Comparison of ENCODE assay signal across 17 mouse cellular contexts in the genomic region with DNA sequence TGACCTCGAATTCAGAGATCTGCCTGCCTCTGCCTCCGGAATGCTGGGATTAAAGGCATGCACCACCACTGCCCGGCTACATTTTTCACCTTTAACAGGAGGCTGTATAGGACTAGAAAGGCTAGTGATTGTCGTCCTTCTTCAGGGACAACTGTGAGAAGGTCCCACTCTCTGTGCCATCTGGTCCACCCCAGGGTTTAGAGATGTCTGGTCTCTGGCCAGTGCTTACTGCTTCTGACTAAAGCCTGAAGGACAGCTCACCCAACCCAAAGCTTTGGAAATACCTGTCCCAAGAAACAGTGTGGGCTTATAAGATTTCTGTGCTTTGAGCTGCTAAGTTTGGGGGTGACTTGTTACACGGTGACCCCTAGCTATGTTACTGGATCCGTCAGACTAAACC. TPM values are rescaled to one million over a fixed set of nuclear protein-coding genes. Genes with fewer than 3 reads are reported as not detected.
A peak's percentile ranks its signal among the peaks of the same experiment; 100 is the strongest.
DNase-seq lines count a peak whose midpoint lies in the region; ATAC-seq and TF ChIP-seq lines count a peak whose summit lies in the region.
"Had no signal": no experiment of that assay in that cellular context is flagged by ENCODE, and none has a peak within 500 bp of the region (broad histone marks: within the 10 kb centered on the region; RNA-seq: fewer than 3 reads in every experiment).

No protein-coding gene starts in this region.

- no peaks in the 10 kb centered on the region for H3K9me3 ChIP-seq in midbrain, embryonic 11.5 days (ENCODE audit: control insufficient read depth, low read length)
- H3K9me3 ChIP-seq in midbrain, postnatal 0 days (ENCODE audit: low read length) = no peaks in the 10 kb centered on the region
- H3K9me3 ChIP-seq: embryonic facial prominence, embryonic 12.5 days; forebrain, embryonic 13.5 days; forebrain, embryonic 15.5 days had no signal

- no peak overlapping the region for H3K27ac ChIP-seq in midbrain, embryonic 11.5 days (ENCODE audit: low read depth, low read length)
- H3K27ac ChIP-seq in midbrain, postnatal 0 days (ENCODE audit: low read depth, low read length) = no peak overlapping the region
- H3K27ac ChIP-seq: embryonic facial prominence, embryonic 10.5 days; embryonic facial prominence, embryonic 12.5 days; forebrain, embryonic 13.5 days; forebrain, embryonic 15.5 days had no signal

- WGBS in midbrain, embryonic 11.5 days = 86% methylated on average over 6 of the region's 6 CpGs
- whole genome bisulfite sequencing in midbrain, postnatal 0 days = 90% methylated on average over 6 of the region's 6 CpGs

- H3K36me3 ChIP-seq in midbrain, embryonic 11.5 days (ENCODE audit: control insufficient read depth, insufficient read depth, low read length) = no peaks in the 10 kb centered on the region
- no peaks in the 10 kb centered on the region for H3K36me3 ChIP-seq in midbrain, postnatal 0 days (ENCODE audit: insufficient read depth, low read length)
- H3K36me3 ChIP-seq: embryonic facial prominence, embryonic 10.5 days; embryonic facial prominence, embryonic 12.5 days; forebrain, embryonic 15.5 days had no signal

- no peak for TF ChIP-seq CTCF in midbrain, postnatal 0 days (IDR thresholded peaks at IDR 0.05)

- no peak for ATAC-seq in cerebellum, adult (ENCODE audit: insufficient number of reproducible peaks, low FRiP score, low TSS enrichment)
- no peak for ATAC-seq in midbrain, embryonic 11.5 days (ENCODE audit: low FRiP score)
- no peak for ATAC-seq in midbrain, postnatal 0 days (ENCODE audit: low FRiP score)
- ATAC-seq in megakaryocyte-erythroid progenitor cell, adult 5-6 weeks (replicated peaks; ENCODE audit: low FRiP score, low TSS enrichment, poor library complexity, severe bottlenecking) = no peak
- ATAC-seq: forebrain, embryonic 13.5 days; forebrain, embryonic 15.5 days; forebrain, postnatal 0 days had no signal

- no peaks in the 10 kb centered on the region for H3K27me3 ChIP-seq in midbrain, embryonic 11.5 days (ENCODE audit: control insufficient read depth, insufficient read depth, low read length)
- H3K27me3 ChIP-seq in midbrain, postnatal 0 days (ENCODE audit: insufficient read depth, low read length) = no peaks in the 10 kb centered on the region
- H3K27me3 ChIP-seq: embryonic facial prominence, embryonic 12.5 days; forebrain, embryonic 13.5 days; forebrain, embryonic 15.5 days had no signal

- H3K4me3 ChIP-seq in midbrain, embryonic 11.5 days (ENCODE audit: low read depth, low read length) = no peak overlapping the region
- H3K4me3 ChIP-seq in midbrain, postnatal 0 days (ENCODE audit: low read depth, low read length) = no peak overlapping the region
- H3K4me3 ChIP-seq: embryonic facial prominence, embryonic 10.5 days; embryonic facial prominence, embryonic 12.5 days; forebrain, embryonic 13.5 days; forebrain, embryonic 15.5 days had no signal

- DNase-seq in cerebellum, postnatal 10 days = peak; percentile 42 to 55
- DNase-seq in cerebellum, adult 11-12 months = no peak
- peak; percentile 39 to 59 for DNase-seq in cerebellum, postnatal 25 days
- peak; percentile 84 for DNase-seq in midbrain, embryonic 11.5 days (ENCODE audit: low spot score, missing footprints)
- no peak for DNase-seq in midbrain, postnatal 0 days (ENCODE audit: low spot score)
- DNase-seq: adrenal gland, postnatal 25 days; cerebellum, adult 18-20 months; forebrain, postnatal 0 days had no signal

- no peaks in the 10 kb centered on the region for H3K4me1 ChIP-seq in midbrain, embryonic 11.5 days (ENCODE audit: control insufficient read depth, insufficient read depth, low read length)
- H3K4me1 ChIP-seq in midbrain, postnatal 0 days (ENCODE audit: insufficient read depth, low read length) = no peaks in the 10 kb centered on the region
- H3K4me1 ChIP-seq: embryonic facial prominence, embryonic 12.5 days; forebrain, embryonic 13.5 days; forebrain, embryonic 15.5 days had no signal

- H3K9ac ChIP-seq in midbrain, embryonic 11.5 days (ENCODE audit: low read length) = no peak overlapping the region
- no peak overlapping the region for H3K9ac ChIP-seq in midbrain, postnatal 0 days (replicated peaks; ENCODE audit: low read length, poor library complexity, severe bottlenecking)
- H3K9ac ChIP-seq: embryonic facial prominence, embryonic 12.5 days; forebrain, embryonic 13.5 days; forebrain, embryonic 15.5 days; forebrain, postnatal 0 days had no signal

- no peak overlapping the region for H3K4me2 ChIP-seq in midbrain, embryonic 11.5 days
- H3K4me2 ChIP-seq in midbrain, postnatal 0 days (ENCODE audit: low read depth, low read length, poor library complexity, severe bottlenecking) = no peak overlapping the region
- H3K4me2 ChIP-seq: embryonic facial prominence, embryonic 12.5 days; forebrain, embryonic 13.5 days; forebrain, embryonic 15.5 days had no signal

RNA-seq across cellular contexts. Expression of a gene that starts 21.6 kb away (rescaled TPM):
- 0.07 TPM in 1 of 2 replicates, not detected in the other for polyA plus RNA-seq in midbrain, embryonic 11.5 days (2014; fragmentation: Nextera tagmentation; extraction: Ambion mirVana)
- 2.0 and 2.3 TPM in 2 replicates for total RNA-seq in midbrain, postnatal 0 days (2014; rRNA removed)
- polyA plus RNA-seq in midbrain, postnatal 0 days (2015; fragmentation: Nextera tagmentation; extraction: Ambion mirVana) = 1.2 and 1.5 TPM in 2 replicates
- 3.6 and 4.6 TPM in 2 replicates for total RNA-seq in megakaryocyte-erythroid progenitor cell, adult 5-6 weeks (2014; fragmentation: Nextera tagmentation)
- total RNA-seq in megakaryocyte-erythroid progenitor cell, adult 5-6 weeks (2017) = 1.6 and 2.2 TPM in 2 replicates
- total RNA-seq: MEL had no signal
- polyA plus RNA-seq: C2C12; embryonic facial prominence, embryonic 10.5 days; forebrain, embryonic 11.5 days had no signal

Comparison
In these comparisons a context has a peak if more than half of its experiments do, and no peak if none do; other contexts are left out.
1. DNase-seq: peak in cerebellum, postnatal 10 days (2 of 2), cerebellum, postnatal 25 days (2 of 2) and midbrain, embryonic 11.5 days (single experiment); none in cerebellum, adult 11-12 months (single experiment) and midbrain, postnatal 0 days (single experiment).